Mouse (Mus musculus): ENCODE measurements around the gene Vamp2.

DNA sequence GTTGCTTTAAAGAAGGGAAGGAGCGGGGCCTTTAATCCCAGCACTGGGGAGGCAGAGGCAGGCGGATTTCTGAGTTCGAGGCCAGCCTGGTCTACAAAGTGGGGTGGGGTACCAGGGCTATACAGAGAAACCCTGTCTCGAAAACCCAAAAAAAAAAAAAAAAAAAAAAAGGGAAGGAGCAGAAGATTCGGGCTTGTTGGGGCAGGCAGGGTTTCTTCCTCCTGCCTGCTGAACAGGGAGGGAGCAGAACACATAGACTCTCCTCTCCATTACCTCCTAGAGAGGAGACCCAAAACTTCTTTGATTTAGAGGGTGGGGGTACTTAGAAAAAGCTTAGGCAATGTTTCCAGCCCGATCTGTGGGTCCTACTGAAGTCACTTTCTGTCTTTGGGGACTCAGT is 47.1 kb downstream of the Vamp2 start:
- no peak for TF ChIP-seq EP300 (IDR thresholded peaks at IDR 0.05)
- TF ChIP-seq CTCF (IDR thresholded peaks at IDR 0.05), result no peak
